Mouse (Mus musculus): ENCODE results near the gene Prkaca. TPM values are rescaled to one million over a fixed set of nuclear protein-coding genes. Genes with fewer than 3 reads are reported as not detected.
"Not testable (repeated sequence)": the region's sequence is repeated elsewhere in the genome, so short reads cannot be mapped to it uniquely, and the experiment has no call there.

The Prkaca gene
- polyA plus RNA-seq, 1 experiment = 161 TPM

GRCm38 (mm10) chr8:83973161-83974031 lies 603 bp downstream of the Prkaca start:
- DNase-seq (ENCODE audit: extremely low spot score in 1 of 2, low spot score in 1 of 2) = peak in 1 of 2 experiments; percentile 18

- no peak for DNase-seq (ENCODE audit: extremely low spot score in 1 of 2, low spot score in 1 of 2)
Measured at GRCm38 (mm10) chr8:83974521-83974920, 1.7 kb downstream of the Prkaca start.

- no peak for DNase-seq (ENCODE audit: extremely low spot score in 1 of 2, low spot score in 1 of 2)
Measured at GRCm38 (mm10) chr8:83976101-83976630, 3.4 kb downstream of the Prkaca start.

- DNase-seq (ENCODE audit: extremely low spot score in 1 of 2, low spot score in 1 of 2) = no peak
Measured at GRCm38 (mm10) chr8:83976779-83977350, 4.1 kb downstream of the Prkaca start.

GRCm38 (mm10) chr8:83977646-83978045 lies 4.9 kb downstream of the Prkaca start:
- no peak for DNase-seq (ENCODE audit: extremely low spot score in 1 of 2, low spot score in 1 of 2)

- no peak for DNase-seq (ENCODE audit: extremely low spot score in 1 of 2, low spot score in 1 of 2)
Measured at GRCm38 (mm10) chr8:83978200-83978599, 5.4 kb downstream of the Prkaca start.

- no peak for DNase-seq (ENCODE audit: extremely low spot score in 1 of 2, low spot score in 1 of 2)
Measured at GRCm38 (mm10) chr8:83980250-83980649, 7.5 kb downstream of the Prkaca start.

GRCm38 (mm10) chr8:83980845-83981244 lies 8.1 kb downstream of the Prkaca start:
- DNase-seq (ENCODE audit: extremely low spot score in 1 of 2, low spot score in 1 of 2) = no peak

GRCm38 (mm10) chr8:83981533-83981932 lies 8.7 kb downstream of the Prkaca start:
- DNase-seq (ENCODE audit: extremely low spot score in 1 of 2, low spot score in 1 of 2) = no peak

GRCm38 (mm10) chr8:83982449-83982848 lies 9.7 kb downstream of the Prkaca start:
- DNase-seq (ENCODE audit: extremely low spot score in 1 of 2, low spot score in 1 of 2) = no peak

- DNase-seq (ENCODE audit: extremely low spot score in 1 of 2, low spot score in 1 of 2) = not testable (repeated sequence)
Measured at GRCm38 (mm10) chr8:83983222-83983621, 10.4 kb downstream of the Prkaca start.

- no peak for DNase-seq (ENCODE audit: extremely low spot score in 1 of 2, low spot score in 1 of 2)
Measured at GRCm38 (mm10) chr8:83989243-83989642, 16.4 kb downstream of the Prkaca start.

GRCm38 (mm10) chr8:83990170-83990569 lies 17.4 kb downstream of the Prkaca start:
- no peak for DNase-seq (ENCODE audit: extremely low spot score in 1 of 2, low spot score in 1 of 2)

GRCm38 (mm10) chr8:83992488-83992887 lies 19.7 kb downstream of the Prkaca start:
- no peak for DNase-seq (ENCODE audit: extremely low spot score in 1 of 2, low spot score in 1 of 2)

- no peak for DNase-seq (ENCODE audit: extremely low spot score in 1 of 2, low spot score in 1 of 2)
Measured at GRCm38 (mm10) chr8:83994030-83994429, 21.2 kb downstream of the Prkaca start.

GRCm38 (mm10) chr8:83995973-83996372 lies 23.2 kb downstream of the Prkaca start:
- DNase-seq (ENCODE audit: extremely low spot score in 1 of 2, low spot score in 1 of 2) = no peak

GRCm38 (mm10) chr8:83996567-83997505 lies 24.0 kb downstream of the Prkaca start:
- DNase-seq (ENCODE audit: extremely low spot score in 1 of 2, low spot score in 1 of 2) = peak in 1 of 2 experiments; percentile 70

- DNase-seq (ENCODE audit: extremely low spot score in 1 of 2, low spot score in 1 of 2) = peak in 1 of 2 experiments; percentile 52
Measured at GRCm38 (mm10) chr8:83997511-83998141, 24.8 kb downstream of the Prkaca start, which contains the start of gene Samd1. Gene Samd1, plus strand, starts transcription at chr8:83997672.

GRCm38 (mm10) chr8:83998231-83999056 lies 25.7 kb downstream of the Prkaca start:
- DNase-seq (ENCODE audit: extremely low spot score in 1 of 2, low spot score in 1 of 2) = peak in 1 of 2 experiments; percentile 50

Measured in frontal cortex, adult 2 months (tissue).